Mouse (Mus musculus) lung, adult 2 months (tissue): ENCODE results near the gene Foxe1. TPM values are rescaled to one million over a fixed set of nuclear protein-coding genes. Genes with fewer than 3 reads are reported as not detected.

Experiments
- DNase-seq: peaks from one replicate; pipeline ENCODE4 v3.0.0; 2022
- H3K4me1 ChIP-seq: fragments of 200-500 bp; 2 replicates; pipeline ENCODE4 v1.6.1; 2011; ENCODE audit warnings: low read length; ENCODE audit not compliant: control insufficient read depth, insufficient read depth
- H3K4me3 ChIP-seq: fragments of 200-500 bp; replicated peaks from 2 replicates; pipeline ENCODE3; 2011; ENCODE audit warnings: low read depth, mild to moderate bottlenecking, control low read depth, low read length; ENCODE audit errors: extremely low read depth
- CTCF ChIP-seq: fragments of 200-500 bp; IDR thresholded peaks from 2 replicates; pipeline ENCODE4 v1.5.1; 2011; ENCODE audit warnings: mild to moderate bottlenecking, low read length, control low read depth; ENCODE audit not compliant: insufficient read depth
- POLR2A ChIP-seq: fragments of 200-500 bp; IDR thresholded peaks from 2 replicates; pipeline ENCODE4 v1.6.1; 2011; ENCODE audit warnings: low read depth, mild to moderate bottlenecking, control low read depth, low read length, borderline replicate concordance; ENCODE audit errors: extremely low read depth
- WGBS: fragments of 180-500 bp; shearing (Covaris S2); methylation state at CpG from one replicate; pipeline ENCODE4 v1.1.7; 2018; 5-methylcytosine and 5-hydroxymethylcytosine counted together
- polyA plus RNA-seq: library from polyadenylated mRNA; depleted of rRNA; stranded (reverse); fragments of >200 nt; gene quantifications from 2 replicates; pipeline ENCODE4 v1.2.3, GENCODE M21; 2012; rRNA removed

Gene Foxe1
- polyA plus RNA-seq, result 1.6 TPM in 1 of 2 replicates, not detected in the other

DNA sequence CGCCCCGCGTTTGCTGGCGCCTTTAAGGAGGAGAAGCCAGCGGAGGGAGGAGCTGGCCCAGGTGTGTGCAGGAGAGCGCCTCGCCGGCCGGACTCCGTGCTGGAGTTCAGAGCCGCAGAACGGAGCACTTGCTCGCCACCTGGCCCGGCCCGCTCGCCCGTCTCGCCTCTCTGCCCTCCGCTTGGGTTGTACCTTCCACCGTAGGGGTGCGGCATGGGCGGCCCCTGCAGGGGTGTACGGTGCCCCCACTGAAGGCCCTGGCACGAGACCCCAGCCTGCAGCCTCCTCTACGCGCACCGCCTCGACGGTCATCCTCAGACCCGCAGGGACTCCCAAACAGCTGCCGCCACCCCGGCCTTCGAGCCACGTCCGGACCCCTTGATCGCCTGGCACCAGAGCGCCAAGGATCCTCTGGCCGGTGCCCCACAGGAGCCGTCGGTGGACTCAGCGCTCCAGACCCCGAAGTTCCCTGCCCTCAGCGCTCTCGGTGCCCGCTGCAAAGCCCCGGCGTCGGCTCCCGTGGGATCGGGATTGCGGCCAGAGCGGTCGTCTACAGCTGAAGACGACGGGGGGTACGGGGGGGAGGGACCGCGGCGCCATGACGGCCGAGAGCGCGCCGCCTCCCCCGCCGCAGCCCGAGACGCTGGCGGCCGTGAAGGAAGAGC lies at the start of gene Foxe1:
Foxe1 (plus strand) TSS at position 14 of the 665 bp plus-strand sequence.
- Histone ChIP-seq H3K4me3 (peak within 1 kb of the TSS; percentile 22), H3K4me1 (peaks cover 3% of the 10 kb centered on the region)
- WGBS, result 5% methylated on average over 62 of the region's 70 CpGs
- no peak for DNase-seq
- TF ChIP-seq POLR2A, result no peak

GRCm38 (mm10) chr4:46304071-46304470 lies 39.3 kb upstream of the Foxe1 start:
- Histone ChIP-seq H3K4me3 (no peak overlapping the region), H3K4me1 (0 out of 2 replicates have a peak, but pooled peaks cover 2% of the 10 kb centered on the region)
- DNase-seq, result peak; percentile 62
- 7% methylated on average over 8 of the region's 8 CpGs for WGBS
- no peak for TF ChIP-seq CTCF
- no peak for TF ChIP-seq POLR2A

DNA sequence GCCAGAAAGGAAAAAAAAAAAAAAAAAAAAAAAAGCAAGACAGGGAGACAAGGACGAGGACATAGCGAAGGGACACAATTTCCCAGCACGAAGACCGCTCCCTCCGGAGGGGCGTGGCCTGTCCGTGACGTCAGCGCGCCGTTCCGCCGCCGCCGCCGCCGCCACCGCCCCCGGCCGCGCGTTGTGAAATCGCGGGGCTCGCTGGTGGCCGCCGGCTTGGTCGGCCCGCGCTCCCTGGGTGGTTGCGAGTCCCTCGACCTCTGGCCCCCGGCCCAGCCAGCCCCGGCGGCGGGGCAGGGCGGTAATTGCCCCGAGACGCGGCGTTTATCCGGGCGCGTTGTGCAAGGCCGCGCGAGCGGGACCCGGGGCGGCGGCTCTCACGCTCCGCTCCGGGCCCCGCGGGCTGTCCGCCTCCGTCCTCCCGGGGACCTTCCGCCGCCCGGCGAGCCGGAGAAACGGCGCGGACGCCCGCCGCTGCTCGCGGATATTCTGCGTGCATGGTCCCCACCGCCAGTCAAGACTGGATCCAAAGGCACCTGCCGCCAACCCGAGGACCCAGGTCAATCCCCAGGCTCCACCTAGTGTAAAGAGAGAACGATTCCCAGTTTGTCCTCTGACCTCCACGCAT lies 38.5 kb upstream of the Foxe1 start:
- peak; percentile 85 for DNase-seq
- no peak for TF ChIP-seq POLR2A
- TF ChIP-seq CTCF, result no peak
- 0 out of 2 replicates have a peak, but pooled peaks cover 2% of the 10 kb centered on the region for H3K4me1 ChIP-seq
- H3K4me3 ChIP-seq, result peak overlapping the region; percentile 75
- under 1% methylated on average over 76 of the region's 78 CpGs for WGBS

DNA sequence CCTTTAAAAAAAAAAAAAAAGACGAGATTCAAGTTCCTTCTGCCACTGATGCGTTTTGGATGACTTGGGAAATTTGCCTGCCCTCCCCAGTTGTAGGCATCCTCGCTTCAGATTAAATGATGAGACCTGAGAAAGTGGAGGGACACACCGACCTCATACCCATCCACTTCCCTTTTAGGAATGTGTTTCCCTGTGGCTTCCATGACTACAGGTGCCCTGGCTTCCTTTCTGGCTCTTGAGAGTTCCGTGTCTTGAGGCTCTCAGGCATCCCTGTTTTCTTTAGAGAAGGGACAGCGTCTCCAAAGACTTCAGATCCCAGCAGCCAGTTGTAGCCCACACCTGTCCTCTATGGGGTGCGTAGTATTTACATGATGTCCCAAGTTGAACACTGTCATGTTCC lies 38.0 kb upstream of the Foxe1 start:
- TF ChIP-seq CTCF (no peak), POLR2A (no peak)
- peak; percentile 12 for DNase-seq
- WGBS, result 29% methylated on average over 7 of the region's 7 CpGs

DNA sequence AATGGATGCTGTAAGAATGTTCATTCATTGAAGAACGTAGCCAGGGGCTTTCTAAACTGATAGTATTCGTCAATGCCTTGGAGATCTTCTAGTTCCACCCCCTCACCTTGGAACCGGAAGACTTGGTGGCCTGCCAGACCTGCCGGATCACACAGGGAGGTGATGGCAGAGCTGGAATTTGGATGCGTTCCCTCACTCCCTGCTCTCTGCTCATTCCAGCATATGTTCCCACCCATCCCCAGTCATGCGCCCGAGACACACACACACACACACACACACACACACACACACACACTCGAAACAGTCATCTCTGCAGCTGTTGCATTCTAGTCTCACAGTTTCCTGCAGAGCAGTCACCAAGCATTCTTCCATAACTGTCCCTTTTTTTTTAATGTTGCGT lies 36.1 kb upstream of the Foxe1 start:
- Histone ChIP-seq H3K4me3 (no peak overlapping the region), H3K4me1 (0 out of 2 replicates have a peak, but pooled peaks cover 2% of the 10 kb centered on the region)
- 43% methylated on average over 9 of the region's 9 CpGs for WGBS
- no peak for TF ChIP-seq CTCF
- TF ChIP-seq POLR2A, result no peak
- DNase-seq, result peak; percentile 27

More for the DNA sequence above, 38.0 kb upstream of the Foxe1 start:
- H3K4me3 ChIP-seq, result no peak overlapping the region
- H3K4me1 ChIP-seq, result 0 out of 2 replicates have a peak, but pooled peaks cover 2% of the 10 kb centered on the region

- no peak for DNase-seq
- Histone ChIP-seq H3K4me3 (no peak overlapping the region), H3K4me1 (0 out of 2 replicates have a peak, but pooled peaks cover 2% of the 10 kb centered on the region)
- TF ChIP-seq POLR2A (no peak), CTCF (no peak)
- WGBS, result 67% methylated on average over 7 of the region's 7 CpGs
These were observed 35.5 kb upstream of the Foxe1 start for GRCm38 (mm10) chr4:46307869-46308268.

DNA sequence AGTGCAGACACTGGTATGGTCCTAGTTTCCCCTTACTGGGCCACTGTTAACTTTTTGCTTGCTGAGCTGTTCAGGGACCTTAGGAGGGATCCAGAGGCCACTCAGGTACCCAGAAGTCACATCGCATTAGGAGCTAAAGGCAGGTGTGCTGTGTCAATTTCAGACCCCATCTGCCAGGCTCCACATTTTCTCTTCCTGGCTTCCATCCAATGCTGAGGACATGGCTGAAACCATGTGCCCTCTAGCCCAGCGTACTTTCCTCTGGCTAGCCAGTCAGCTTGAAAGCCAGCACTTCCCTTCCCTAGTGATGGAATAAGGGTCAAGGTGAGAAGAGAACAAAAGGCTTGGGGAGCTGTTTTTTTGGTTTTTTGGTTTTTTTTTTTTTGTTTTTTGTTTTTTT lies 31.8 kb upstream of the Foxe1 start:
- Histone ChIP-seq H3K4me1 (no peaks in the 10 kb centered on the region), H3K4me3 (no peak overlapping the region)
- WGBS, result 61% methylated on average over 2 of the region's 2 CpGs
- no peak for DNase-seq
- TF ChIP-seq POLR2A, result no peak
- no peak for TF ChIP-seq CTCF

GRCm38 (mm10) chr4:46321730-46322389 lies 21.5 kb upstream of the Foxe1 start:
- no peak for DNase-seq
- WGBS, result 82% methylated on average over 13 of the region's 13 CpGs
- H3K4me3 ChIP-seq, result no peak overlapping the region
- H3K4me1 ChIP-seq, result no peaks in the 10 kb centered on the region
- no peak for TF ChIP-seq CTCF
- TF ChIP-seq POLR2A, result no peak

GRCm38 (mm10) chr4:46322715-46323114 lies 20.7 kb upstream of the Foxe1 start:
- WGBS, result 55% methylated on average over 4 of the region's 4 CpGs
- Histone ChIP-seq H3K4me1 (no peaks in the 10 kb centered on the region), H3K4me3 (no peak overlapping the region)
- DNase-seq, result no peak
- TF ChIP-seq CTCF (no peak), POLR2A (no peak)

DNA sequence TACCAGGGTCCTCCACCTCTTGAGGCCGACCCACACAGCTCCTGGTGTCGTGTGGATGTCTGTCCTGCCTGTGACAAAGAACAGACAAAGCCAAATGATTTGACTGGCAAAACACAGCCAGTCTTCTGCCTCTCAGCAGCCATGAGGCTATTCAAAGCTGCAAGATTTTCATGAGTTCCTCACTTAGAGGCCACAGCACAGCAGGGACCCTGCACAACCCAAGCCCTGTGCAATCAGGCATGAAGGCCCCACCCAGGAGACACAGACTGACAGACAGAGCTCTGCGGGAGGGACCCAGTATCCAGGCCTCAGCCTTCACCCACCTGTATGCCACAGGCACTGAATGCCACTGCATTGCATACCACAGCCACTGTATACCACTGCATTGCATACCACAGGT lies 14.5 kb upstream of the Foxe1 start:
- no peaks in the 10 kb centered on the region for H3K4me1 ChIP-seq
- no peak overlapping the region for H3K4me3 ChIP-seq
- DNase-seq, result no peak
- TF ChIP-seq POLR2A (no peak), CTCF (no peak)
- WGBS, result 74% methylated on average over 3 of the region's 3 CpGs
